Mouse (Mus musculus) lung, adult 18-20 months (tissue): ENCODE measurements at regions not wholly inside any gene's neighbourhood (a gene's known extent, or its start where the extent isn't known, plus 50 kb on each side); places are given as distances from the start of the nearest gene placed in this dataset.

Experiments used
- DNase-seq, 2 experiments: peaks; one replicate each; pipeline ENCODE4 v3.0.0; 2022; ENCODE audit warnings: mixed read lengths in 2 of 2

DNA sequence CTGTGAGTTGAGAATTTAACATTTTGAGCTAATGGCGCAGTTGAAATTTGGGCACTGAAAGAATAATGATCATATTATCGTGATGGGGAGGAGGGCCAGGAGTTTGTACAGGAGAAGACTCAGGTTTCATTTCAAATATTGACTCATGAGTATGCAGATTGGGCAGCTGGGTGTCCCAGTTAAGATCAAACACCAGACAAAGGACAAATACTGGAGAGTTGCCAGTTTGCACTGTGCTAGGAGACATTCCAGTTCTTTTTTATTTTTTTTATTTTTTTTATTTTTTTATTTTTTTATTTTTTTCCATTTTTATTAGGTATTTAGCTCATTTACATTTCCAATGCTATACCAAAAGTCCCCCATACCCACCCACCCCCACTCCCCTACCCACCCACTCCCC lies 411.2 kb upstream of the Api5 start:
- peak in 1 of 2 experiments; percentile 12 for DNase-seq

DNA sequence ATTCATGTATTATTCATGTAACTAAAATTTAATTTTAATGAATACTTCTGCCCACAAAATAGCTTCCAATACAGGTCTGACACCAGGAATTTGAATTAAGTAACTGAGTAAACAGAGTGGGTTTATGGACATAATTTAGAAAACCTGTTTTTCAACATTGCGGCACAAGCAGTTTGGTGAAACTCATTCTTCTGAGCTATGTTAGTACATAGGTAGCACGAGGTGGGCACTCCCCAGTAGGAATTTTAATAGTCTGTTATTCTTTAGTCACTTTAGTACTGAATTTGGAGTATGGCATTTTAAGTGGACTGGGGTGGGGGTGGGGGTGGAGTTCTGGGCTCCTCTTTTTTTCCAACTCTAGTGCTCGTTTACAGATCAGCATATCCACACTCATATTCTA lies 408.5 kb upstream of the Api5 start:
- no peak for DNase-seq
